Mouse (Mus musculus): ENCODE data around the gene Pogk. TPM values are rescaled to one million over a fixed set of nuclear protein-coding genes. Genes with fewer than 3 reads are reported as not detected.

Gene Pogk
- 10.7 and 20.0 TPM in 2 replicates for polyA plus RNA-seq (2014; fragmentation: Nextera tagmentation; extraction: Ambion mirVana)

DNA sequence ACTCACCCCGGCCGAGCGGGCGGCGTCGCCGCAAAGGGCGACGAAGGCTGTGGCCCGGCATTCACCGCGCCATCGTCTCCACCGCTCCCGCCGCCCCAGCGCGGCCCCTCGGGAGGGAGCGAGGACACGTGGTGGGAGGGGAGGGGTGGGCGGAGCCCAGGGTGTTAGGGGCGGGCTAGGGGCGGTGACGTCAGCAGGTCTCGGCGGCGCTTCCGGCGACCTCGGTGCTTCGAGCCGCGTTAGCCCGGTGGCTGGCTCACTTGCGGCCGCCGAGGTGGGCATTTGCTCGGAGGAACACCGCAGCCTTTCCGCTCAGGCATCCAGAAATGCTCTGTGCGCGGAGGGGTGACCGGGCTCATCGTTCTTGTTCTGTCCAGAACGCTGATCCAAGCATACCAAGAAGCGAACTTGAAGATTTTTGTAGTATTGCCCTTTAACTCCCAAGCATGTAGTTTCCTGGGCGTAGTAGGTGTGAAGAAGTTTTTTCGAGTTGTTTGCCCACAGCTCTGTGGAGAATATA, at the start of gene Pogk:
Pogk (minus strand) TSS at position 163 of the 520 bp plus-strand sequence.
- H3K27me3 ChIP-seq (ENCODE audit: control insufficient read depth, insufficient read depth, low read length) = no peaks in the 10 kb centered on the region
- H3K27ac ChIP-seq (ENCODE audit: low read depth, low read length) = peak within 1 kb of the TSS; percentile 65
- peaks cover 21% of the 10 kb centered on the region for H3K36me3 ChIP-seq (ENCODE audit: control insufficient read depth, insufficient read depth, low read length)
- peak within 1 kb of the TSS; percentile 91 for H3K4me2 ChIP-seq (replicated peaks; ENCODE audit: low read depth, low read length)
- 4% methylated on average over 39 of the region's 49 CpGs for WGBS
- peaks cover 9% of the 10 kb centered on the region; the same call in 1 of the 2 replicates for H3K9me3 ChIP-seq (ENCODE audit: control insufficient read depth, low read length)
- peak; percentile 95 for ATAC-seq (ENCODE audit: low FRiP score, low TSS enrichment)
- peak within 1 kb of the TSS; percentile 90 for H3K9ac ChIP-seq (ENCODE audit: low read depth, low read length)
- peak within 1 kb of the TSS; percentile 75 for H3K4me3 ChIP-seq (ENCODE audit: low read length)
- peaks cover 10% of the 10 kb centered on the region for H3K4me1 ChIP-seq (ENCODE audit: control insufficient read depth, insufficient read depth, low read length)

DNA sequence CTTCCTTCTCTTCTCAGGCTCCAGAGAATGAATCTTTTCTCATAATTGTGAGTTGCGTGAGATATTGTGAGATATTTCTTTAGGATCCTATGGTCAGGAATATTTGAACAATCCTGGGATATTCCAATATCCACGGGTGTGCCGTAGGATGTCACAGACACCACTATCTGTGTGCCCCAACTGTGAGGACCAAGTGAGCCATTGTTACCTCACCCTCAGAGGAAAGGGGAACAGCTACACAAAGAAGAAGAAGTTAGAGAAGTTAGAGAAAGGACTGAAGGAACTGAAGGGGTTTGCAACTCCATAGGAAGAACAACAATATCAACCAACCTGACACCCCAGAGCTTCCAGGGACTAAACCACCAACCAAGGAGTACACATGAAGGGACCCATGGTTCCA, 32.3 kb upstream of the Pogk start:
- 93% methylated on average over 3 of the region's 3 CpGs for WGBS
- no peaks in the 10 kb centered on the region for H3K9me3 ChIP-seq (ENCODE audit: control insufficient read depth, low read length)
- no peak overlapping the region for H3K4me3 ChIP-seq (ENCODE audit: low read length)
- H3K27ac ChIP-seq (ENCODE audit: low read depth, low read length) = no peak overlapping the region
- no peaks in the 10 kb centered on the region for H3K27me3 ChIP-seq (ENCODE audit: control insufficient read depth, insufficient read depth, low read length)
- no peaks in the 10 kb centered on the region for H3K4me1 ChIP-seq (ENCODE audit: control insufficient read depth, insufficient read depth, low read length)
- no peaks in the 10 kb centered on the region for H3K36me3 ChIP-seq (ENCODE audit: control insufficient read depth, insufficient read depth, low read length)
- H3K4me2 ChIP-seq (replicated peaks; ENCODE audit: low read depth, low read length) = no peak overlapping the region
- ATAC-seq (ENCODE audit: low FRiP score, low TSS enrichment) = no peak
- H3K9ac ChIP-seq (ENCODE audit: low read depth, low read length) = no peak overlapping the region

DNA sequence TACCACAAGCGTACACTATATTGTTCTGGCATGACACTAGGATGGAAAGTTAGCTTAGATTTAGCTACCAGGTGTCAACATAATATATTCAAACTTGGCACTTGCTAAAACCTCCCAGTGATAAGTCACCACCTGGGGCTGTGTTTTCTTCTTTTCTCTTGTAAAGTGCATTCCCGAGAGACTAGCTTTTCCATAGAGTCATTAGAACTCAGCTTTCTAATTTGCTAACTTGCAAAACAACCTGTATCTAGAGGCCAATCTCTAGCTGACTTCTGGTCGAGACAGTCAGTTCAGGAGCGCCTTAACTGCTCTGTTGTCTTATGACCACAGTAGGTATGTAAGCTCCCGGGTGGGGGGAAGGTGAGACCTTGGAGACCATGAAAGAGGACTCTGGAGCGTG, 29.8 kb upstream of the Pogk start:
- WGBS = 62% methylated on average over 6 of the region's 6 CpGs
- no peaks in the 10 kb centered on the region for H3K36me3 ChIP-seq (ENCODE audit: control insufficient read depth, insufficient read depth, low read length)
- no peak overlapping the region for H3K27ac ChIP-seq (ENCODE audit: low read depth, low read length)
- H3K27me3 ChIP-seq (ENCODE audit: control insufficient read depth, insufficient read depth, low read length) = no peaks in the 10 kb centered on the region
- no peak overlapping the region for H3K4me3 ChIP-seq (ENCODE audit: low read length)
- H3K9me3 ChIP-seq (ENCODE audit: control insufficient read depth, low read length) = no peaks in the 10 kb centered on the region
- H3K9ac ChIP-seq (ENCODE audit: low read depth, low read length) = no peak overlapping the region
- H3K4me1 ChIP-seq (ENCODE audit: control insufficient read depth, insufficient read depth, low read length) = no peaks in the 10 kb centered on the region
- no peak for ATAC-seq (ENCODE audit: low FRiP score, low TSS enrichment)
- H3K4me2 ChIP-seq (replicated peaks; ENCODE audit: low read depth, low read length) = no peak overlapping the region

DNA sequence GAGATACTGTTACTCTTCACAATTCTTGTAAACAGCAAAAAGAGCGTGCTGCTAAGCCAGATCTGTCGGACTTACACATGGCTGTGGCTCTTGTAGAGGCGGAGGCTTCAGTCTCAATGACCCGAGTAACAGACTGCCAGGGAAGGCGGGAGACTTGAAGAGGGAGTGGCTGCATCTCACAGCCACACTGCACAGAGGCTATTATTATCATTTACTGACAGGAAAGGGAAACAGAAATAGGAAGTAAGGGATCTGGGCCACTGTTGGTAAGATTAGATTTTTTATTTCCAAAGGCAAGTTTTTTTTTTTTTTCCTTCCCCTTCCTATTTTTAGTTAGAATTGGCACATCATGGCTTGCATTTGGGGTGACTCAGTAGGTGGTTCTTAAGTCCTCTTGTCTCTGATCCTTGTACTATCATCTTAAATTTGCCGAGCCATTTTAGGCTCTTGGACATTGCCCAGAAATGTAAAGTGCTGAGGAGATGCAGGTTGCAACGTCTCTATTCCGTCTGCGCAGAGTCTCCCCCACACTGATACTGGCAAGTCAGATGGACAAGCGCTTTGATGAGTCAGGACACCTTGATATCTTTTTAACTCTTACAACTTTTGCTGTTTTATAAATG, 20.3 kb upstream of the Pogk start:
- ATAC-seq (ENCODE audit: low FRiP score, low TSS enrichment) = peak; percentile 55; the same call in 1 of the 2 replicates
- H3K36me3 ChIP-seq (ENCODE audit: control insufficient read depth, insufficient read depth, low read length) = no peaks in the 10 kb centered on the region
- no peak overlapping the region for H3K4me3 ChIP-seq (ENCODE audit: low read length)
- H3K27ac ChIP-seq (ENCODE audit: low read depth, low read length) = no peak overlapping the region
- H3K9me3 ChIP-seq (ENCODE audit: control insufficient read depth, low read length) = no peaks in the 10 kb centered on the region
- H3K9ac ChIP-seq (ENCODE audit: low read depth, low read length) = no peak overlapping the region
- 58% methylated on average over 10 of the region's 10 CpGs for WGBS
- no peak overlapping the region for H3K4me2 ChIP-seq (replicated peaks; ENCODE audit: low read depth, low read length)
- no peaks in the 10 kb centered on the region for H3K4me1 ChIP-seq (ENCODE audit: control insufficient read depth, insufficient read depth, low read length)
- H3K27me3 ChIP-seq (ENCODE audit: control insufficient read depth, insufficient read depth, low read length) = no peaks in the 10 kb centered on the region

DNA sequence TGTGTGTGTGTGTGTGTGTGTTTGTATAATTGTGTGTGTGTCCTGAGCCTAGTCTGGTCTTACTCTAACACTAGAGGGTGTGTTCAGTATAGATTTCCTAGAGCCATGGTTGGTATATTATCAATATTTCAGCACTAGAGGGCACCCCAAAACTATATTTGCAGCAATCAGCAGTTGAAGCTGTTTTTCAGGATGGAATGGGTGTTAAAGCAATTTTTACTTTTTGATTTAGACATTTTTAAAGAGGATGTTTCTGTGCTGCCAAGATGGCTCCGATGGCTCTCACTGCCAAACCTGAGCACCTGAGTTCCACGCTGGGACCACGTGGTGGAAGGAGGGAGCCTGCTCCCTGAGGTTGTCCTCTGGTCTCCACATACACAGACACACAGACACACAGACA, 19.4 kb upstream of the Pogk start:
- H3K36me3 ChIP-seq (ENCODE audit: control insufficient read depth, insufficient read depth, low read length) = no peaks in the 10 kb centered on the region
- H3K27ac ChIP-seq (ENCODE audit: low read depth, low read length) = no peak overlapping the region
- H3K27me3 ChIP-seq (ENCODE audit: control insufficient read depth, insufficient read depth, low read length) = no peaks in the 10 kb centered on the region
- no peak overlapping the region for H3K4me2 ChIP-seq (replicated peaks; ENCODE audit: low read depth, low read length)
- H3K9me3 ChIP-seq (ENCODE audit: control insufficient read depth, low read length) = no peaks in the 10 kb centered on the region
- WGBS = 77% methylated on average over 3 of the region's 3 CpGs
- H3K9ac ChIP-seq (ENCODE audit: low read depth, low read length) = no peak overlapping the region
- ATAC-seq (ENCODE audit: low FRiP score, low TSS enrichment) = no peak
- no peak overlapping the region for H3K4me3 ChIP-seq (ENCODE audit: low read length)
- H3K4me1 ChIP-seq (ENCODE audit: control insufficient read depth, insufficient read depth, low read length) = no peaks in the 10 kb centered on the region

DNA sequence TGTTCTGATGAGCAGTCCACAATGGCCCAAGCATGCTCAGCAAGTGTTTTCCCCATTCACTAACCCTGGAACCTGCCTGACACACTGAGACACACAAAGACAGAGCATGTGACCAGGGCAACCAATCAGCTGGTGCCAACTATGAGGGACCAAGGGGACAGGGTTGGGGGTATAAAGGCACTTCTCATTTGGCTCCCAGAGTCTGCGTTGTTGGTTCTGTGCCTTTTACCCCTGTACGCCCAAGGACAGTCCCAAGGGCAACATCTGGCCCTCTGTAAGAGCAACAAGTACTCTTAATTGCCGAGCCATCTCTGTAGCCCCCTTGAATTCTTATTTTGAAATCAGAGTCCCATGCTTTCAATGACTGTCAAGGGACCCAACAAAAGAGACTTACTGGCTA, 2.6 kb upstream of the Pogk start:
- Histone ChIP-seq H3K4me2 (replicated peaks; ENCODE audit: low read depth, low read length) (no peak overlapping the region), H3K36me3 (ENCODE audit: control insufficient read depth, insufficient read depth, low read length) (peaks cover 8% of the 10 kb centered on the region; the same call in 1 of the 2 replicates), H3K4me1 (ENCODE audit: control insufficient read depth, insufficient read depth, low read length) (peaks cover 10% of the 10 kb centered on the region), H3K27ac (ENCODE audit: low read depth, low read length) (no peak overlapping the region), H3K27me3 (ENCODE audit: control insufficient read depth, insufficient read depth, low read length) (no peaks in the 10 kb centered on the region), H3K9me3 (ENCODE audit: control insufficient read depth, low read length) (peaks cover 9% of the 10 kb centered on the region; the same call in 1 of the 2 replicates), H3K9ac (ENCODE audit: low read depth, low read length) (no peak overlapping the region), H3K4me3 (ENCODE audit: low read length) (no peak overlapping the region)
- 93% methylated on average over 3 of the region's 3 CpGs for WGBS
- ATAC-seq (ENCODE audit: low FRiP score, low TSS enrichment) = no peak

DNA sequence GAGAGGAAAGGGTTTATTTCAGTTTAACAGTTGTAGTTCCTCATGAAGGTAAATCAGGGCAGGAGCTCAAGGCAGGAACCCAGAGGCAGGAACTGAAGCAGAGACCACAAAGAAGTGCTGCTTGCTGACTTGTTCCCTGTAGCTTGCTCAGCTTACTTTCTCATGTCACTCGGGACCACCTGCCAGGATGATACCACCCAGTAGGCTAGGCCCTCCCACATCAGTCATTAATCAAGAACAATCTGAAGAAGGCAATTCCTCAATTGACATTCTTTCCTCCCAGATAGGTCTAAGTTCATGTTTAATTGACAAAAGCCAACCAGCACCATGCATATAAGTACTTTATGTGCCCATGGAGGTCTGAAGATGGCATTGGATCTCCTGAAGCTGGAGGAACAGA, 1.9 kb upstream of the Pogk start:
- no peak overlapping the region for H3K9ac ChIP-seq (ENCODE audit: low read depth, low read length)
- H3K36me3 ChIP-seq (ENCODE audit: control insufficient read depth, insufficient read depth, low read length) = peaks cover 14% of the 10 kb centered on the region; the same call in 1 of the 2 replicates
- no peak overlapping the region for H3K4me2 ChIP-seq (replicated peaks; ENCODE audit: low read depth, low read length)
- H3K4me3 ChIP-seq (ENCODE audit: low read length) = no peak overlapping the region
- H3K27me3 ChIP-seq (ENCODE audit: control insufficient read depth, insufficient read depth, low read length) = no peaks in the 10 kb centered on the region
- ATAC-seq (ENCODE audit: low FRiP score, low TSS enrichment) = no peak
- 91% methylated on average over 1 of the region's 1 CpGs for WGBS
- peaks cover 9% of the 10 kb centered on the region; the same call in 1 of the 2 replicates for H3K9me3 ChIP-seq (ENCODE audit: control insufficient read depth, low read length)
- peaks cover 10% of the 10 kb centered on the region for H3K4me1 ChIP-seq (ENCODE audit: control insufficient read depth, insufficient read depth, low read length)
- no peak overlapping the region for H3K27ac ChIP-seq (ENCODE audit: low read depth, low read length)

DNA sequence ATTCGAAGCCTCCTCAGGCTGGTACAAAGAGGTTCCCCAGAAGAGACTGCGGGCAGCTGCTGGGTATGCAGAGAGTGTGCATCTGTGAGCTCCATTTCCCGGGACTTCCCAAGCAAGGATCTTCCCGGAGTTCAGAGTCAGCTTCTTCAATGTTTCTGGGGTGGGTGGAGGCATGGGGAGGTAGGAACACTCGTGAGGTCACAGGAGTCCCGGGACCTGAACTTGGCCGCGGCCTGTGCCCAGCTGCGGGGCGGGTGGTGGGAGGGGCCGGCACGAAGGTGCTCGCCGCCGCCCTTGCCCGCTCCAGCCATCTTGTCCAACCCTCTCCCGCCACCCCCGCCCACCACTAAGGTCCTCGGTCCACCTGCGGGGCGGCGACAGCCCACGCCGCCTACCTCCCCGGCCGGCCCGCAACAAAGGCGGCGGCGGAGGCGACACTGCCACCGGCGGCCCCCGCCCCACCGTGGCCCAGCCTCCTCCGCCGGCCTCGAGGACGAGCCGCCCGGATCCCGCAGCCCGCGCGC, 424 bp downstream of the Pogk start:
- peak overlapping the region; percentile 90 for H3K9ac ChIP-seq (ENCODE audit: low read depth, low read length)
- H3K36me3 ChIP-seq (ENCODE audit: control insufficient read depth, insufficient read depth, low read length) = peaks cover 25% of the 10 kb centered on the region
- H3K4me3 ChIP-seq (ENCODE audit: low read length) = peak overlapping the region; percentile 75
- no peaks in the 10 kb centered on the region for H3K27me3 ChIP-seq (ENCODE audit: control insufficient read depth, insufficient read depth, low read length)
- peak overlapping the region; percentile 91 for H3K4me2 ChIP-seq (replicated peaks; ENCODE audit: low read depth, low read length)
- peaks cover 10% of the 10 kb centered on the region for H3K4me1 ChIP-seq (ENCODE audit: control insufficient read depth, insufficient read depth, low read length)
- WGBS = 1% methylated on average over 28 of the region's 45 CpGs
- peak overlapping the region; percentile 65 for H3K27ac ChIP-seq (ENCODE audit: low read depth, low read length)
- peak; percentile 91 for ATAC-seq (ENCODE audit: low FRiP score, low TSS enrichment)
- H3K9me3 ChIP-seq (ENCODE audit: control insufficient read depth, low read length) = peaks cover 9% of the 10 kb centered on the region; the same call in 1 of the 2 replicates

DNA sequence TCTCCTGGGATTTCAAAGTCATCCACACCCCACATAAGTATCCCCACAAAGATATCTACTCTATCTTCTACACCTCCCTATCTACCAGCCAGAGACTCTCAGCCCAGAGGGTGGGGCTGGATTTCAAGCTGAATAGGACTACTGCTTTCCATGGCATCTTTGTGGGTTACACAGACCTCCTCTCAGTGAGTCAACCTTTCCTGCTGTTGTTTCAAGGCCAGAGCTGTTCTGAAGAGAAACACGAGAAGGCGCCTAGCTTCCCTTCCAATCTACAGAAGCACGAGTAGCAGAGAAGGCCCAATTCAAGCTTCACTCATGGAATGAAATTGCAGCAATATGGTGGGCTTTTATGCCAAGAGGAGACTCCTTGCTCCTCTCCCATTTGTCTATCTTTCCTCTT, 5.8 kb downstream of the Pogk start:
- Histone ChIP-seq H3K4me2 (replicated peaks; ENCODE audit: low read depth, low read length) (no peak overlapping the region), H3K4me1 (ENCODE audit: control insufficient read depth, insufficient read depth, low read length) (peaks cover 8% of the 10 kb centered on the region), H3K36me3 (ENCODE audit: control insufficient read depth, insufficient read depth, low read length) (peaks cover 61% of the 10 kb centered on the region), H3K27ac (ENCODE audit: low read depth, low read length) (no peak overlapping the region), H3K27me3 (ENCODE audit: control insufficient read depth, insufficient read depth, low read length) (no peaks in the 10 kb centered on the region), H3K4me3 (ENCODE audit: low read length) (no peak overlapping the region), H3K9me3 (ENCODE audit: control insufficient read depth, low read length) (no peaks in the 10 kb centered on the region), H3K9ac (ENCODE audit: low read depth, low read length) (no peak overlapping the region)
- ATAC-seq (ENCODE audit: low FRiP score, low TSS enrichment) = no peak
- WGBS = 81% methylated on average over 3 of the region's 3 CpGs

All from kidney, embryonic 14.5 days (tissue).